Mouse (Mus musculus) layer of hippocampus, adult 18-20 months (tissue): ENCODE results near the gene Olfr476. TPM values are rescaled to one million over a fixed set of nuclear protein-coding genes. Genes with fewer than 3 reads are reported as not detected.
"Not testable (repeated sequence)": the region's sequence is repeated elsewhere in the genome, so short reads cannot be mapped to it uniquely, and the experiment has no call there.

Experiments used
- DNase-seq, 2 experiments: peaks; one replicate each; pipeline ENCODE4 v3.0.0; 2022; ENCODE audit warnings: low spot score in 2 of 2
- long read RNA-seq: library from polyadenylated mRNA; stranded (forward); transcript quantifications from one replicate; pipeline ENCODE4 v2.0.0, GENCODE M21; 2021
- total RNA-seq, 2 experiments: library from RNA; stranded (reverse); gene quantifications; 2 replicates each; pipeline ENCODE4 v1.2.3; 2021

Gene Olfr476
- not detected for total RNA-seq
- long read RNA-seq: 0 reads

DNA sequence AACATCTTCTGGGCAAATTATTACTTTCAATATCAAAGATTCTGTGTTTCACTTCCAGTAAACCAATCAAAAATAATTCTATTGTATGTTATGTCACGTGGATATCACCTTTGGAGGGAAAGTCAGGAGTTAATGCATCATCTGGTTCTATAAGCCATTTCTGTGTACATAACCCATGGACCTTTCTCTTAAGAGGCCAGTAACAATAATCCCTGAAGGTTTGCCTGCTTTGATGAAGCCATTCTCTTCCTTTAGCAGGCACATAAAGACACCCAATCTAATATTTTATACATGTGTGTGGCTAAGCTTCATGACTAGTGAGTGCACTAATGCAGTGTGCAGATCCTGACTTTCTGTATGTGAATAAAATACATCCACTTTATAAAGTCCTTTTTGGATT, at the start of gene Olfr476:
Gene Olfr476, plus strand, starts transcription at position 301 of the 400 bp plus-strand sequence.
- DNase-seq: no peak

DNA sequence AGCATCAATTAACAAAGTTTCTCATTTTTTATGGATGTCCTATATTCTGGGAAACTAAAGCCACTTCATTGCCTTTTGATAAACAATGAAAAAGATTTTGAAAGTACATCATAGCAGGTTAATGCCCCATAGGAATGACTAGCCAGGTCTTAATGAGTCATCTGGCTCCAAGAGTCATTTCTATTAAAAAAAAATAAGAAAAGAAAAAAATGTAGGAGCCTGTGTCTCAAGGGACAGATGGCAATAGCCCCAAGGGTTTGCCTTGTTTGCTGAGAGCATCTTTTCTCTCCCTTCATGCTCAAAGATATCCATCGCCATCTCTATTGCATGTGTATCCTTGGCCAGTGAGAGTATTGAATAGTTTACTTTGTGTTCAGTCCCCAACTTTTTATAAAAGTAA, 34.5 kb upstream of the Olfr476 start, which contains the start of gene Olfr473:
Gene Olfr473, plus strand, starts transcription at position 301 of the 400 bp plus-strand sequence.
- no peak for DNase-seq

DNA sequence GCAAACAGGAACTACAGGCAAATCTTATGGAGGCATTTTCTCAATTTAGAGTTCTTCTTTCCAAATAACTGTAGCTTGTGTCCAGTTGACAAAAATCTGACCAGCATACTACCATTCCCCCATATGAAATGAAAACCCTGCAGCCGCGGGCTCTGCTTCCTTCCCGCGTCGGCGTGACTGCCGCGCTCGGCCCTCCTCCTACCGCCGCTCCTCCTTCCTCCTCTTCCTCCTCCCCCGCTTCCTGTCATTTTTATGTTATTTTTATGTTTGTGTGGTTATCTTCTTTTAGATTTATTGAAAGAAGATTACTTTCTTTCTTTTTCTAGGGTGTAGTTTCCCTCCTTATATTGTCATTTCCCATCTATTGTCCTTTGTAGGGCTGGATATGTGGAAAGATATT, 12.1 kb upstream of the Olfr476 start:
- not testable (repeated sequence) for DNase-seq

DNA sequence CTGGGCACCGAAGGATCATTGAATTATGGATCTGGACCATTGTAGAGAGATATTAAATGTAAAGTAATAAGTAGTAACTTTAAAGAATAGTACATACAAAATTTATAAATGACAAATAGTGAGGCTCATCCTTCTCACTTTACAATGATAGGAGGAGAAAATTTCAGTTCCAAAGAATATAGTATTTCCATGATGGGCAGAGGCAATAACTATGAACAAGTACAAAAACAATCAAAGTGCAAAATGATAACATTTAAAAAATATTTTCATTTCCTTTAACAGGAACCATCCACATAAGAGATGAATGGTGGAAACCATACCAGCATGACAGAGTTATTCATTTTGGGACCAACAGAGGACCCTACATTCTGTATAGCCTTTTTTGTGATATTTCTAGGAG, 10.3 kb upstream of the Olfr476 start, which contains the start of gene Olfr474:
Gene Olfr474, plus strand, starts transcription at position 301 of the 400 bp plus-strand sequence.
- no peak for DNase-seq

DNA sequence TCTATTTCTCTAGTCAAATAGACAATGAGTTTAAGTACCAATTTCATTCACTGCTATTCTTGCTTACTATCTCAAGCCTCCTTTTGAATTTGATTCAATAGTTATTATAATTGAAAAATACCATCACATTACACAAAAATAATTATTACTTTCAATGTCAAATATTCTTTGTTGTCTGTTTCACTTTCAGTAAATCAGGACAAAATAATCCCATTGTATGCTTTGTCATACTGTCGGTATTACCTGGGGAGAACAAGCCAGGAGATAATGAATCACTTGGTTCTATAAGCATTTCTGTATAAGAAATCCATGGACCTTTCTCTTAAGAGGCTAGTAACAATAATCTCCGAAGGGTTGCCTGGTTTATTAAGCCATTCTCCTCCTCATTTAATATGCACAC, 21.8 kb downstream of the Olfr476 start, which contains the start of gene Olfr477:
Gene Olfr477, plus strand, starts transcription at position 301 of the 400 bp plus-strand sequence.
- DNase-seq: no peak

DNA sequence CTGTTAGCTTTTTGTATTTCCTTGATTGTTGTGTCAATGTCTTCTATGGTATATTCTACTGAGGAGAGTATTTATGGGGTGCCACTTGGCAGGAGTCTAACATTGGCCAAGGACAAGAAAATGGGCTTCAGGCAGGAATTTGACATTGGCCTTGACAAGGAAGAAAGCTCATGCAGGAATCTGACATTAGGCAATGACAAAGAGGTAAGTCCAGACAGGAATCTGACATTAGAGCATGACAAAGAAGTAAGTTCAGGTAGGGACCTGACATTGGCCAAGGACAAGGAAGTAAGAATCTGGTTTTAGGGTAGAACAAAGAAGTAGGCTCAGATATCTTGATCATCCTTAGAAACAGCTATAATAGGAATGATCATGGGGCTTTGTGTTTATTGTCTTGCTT, 49.7 kb downstream of the Olfr476 start:
- not testable (repeated sequence) for DNase-seq

Other genes with a start within 250 kb of the Olfr476 start
- under 1 TPM; 0.36 to 0.37 TPM for gene Cyb5r2, start 206.8 kb upstream of the Olfr476 start, total RNA-seq
- not detected for gene Ovch2, start 163.6 kb upstream of the Olfr476 start, total RNA-seq
- gene Olfr467, start 152.5 kb upstream of the Olfr476 start, total RNA-seq: not detected
- not detected for gene Olfr469, start 139.3 kb upstream of the Olfr476 start, total RNA-seq
- gene Olfr470, start 117.3 kb upstream of the Olfr476 start, total RNA-seq: not detected
- gene Olfr472, start 66.9 kb upstream of the Olfr476 start, total RNA-seq: not detected
- not detected for gene Olfr473, start 34.4 kb upstream of the Olfr476 start, total RNA-seq
- not detected for gene Olfr474, start 10.2 kb upstream of the Olfr476 start, total RNA-seq
- not detected for gene Olfr477, start 21.9 kb downstream of the Olfr476 start, total RNA-seq
- not detected for gene Olfr478, start 69.2 kb downstream of the Olfr476 start, total RNA-seq
- gene Olfr479, start 85.9 kb downstream of the Olfr476 start, total RNA-seq: not detected
- gene Olfr480, start 102.5 kb downstream of the Olfr476 start, total RNA-seq: not detected
- gene Olfr481, start 115.1 kb downstream of the Olfr476 start, total RNA-seq: not detected
- gene Olfr482, start 132.8 kb downstream of the Olfr476 start, total RNA-seq: 1 to 10 TPM; 2.1 TPM
- not detected for gene Olfr483, start 136.0 kb downstream of the Olfr476 start, total RNA-seq
- gene Olfr484, start 162.6 kb downstream of the Olfr476 start, total RNA-seq: not detected
- not detected for gene Olfr485, start 195.1 kb downstream of the Olfr476 start, total RNA-seq
- not detected for gene Olfr486, start 207.9 kb downstream of the Olfr476 start, total RNA-seq
- not detected for gene Olfr487, start 249.8 kb downstream of the Olfr476 start, total RNA-seq